Mouse (Mus musculus) liver (tissue): ENCODE measurements around the gene Tjp3.

Experiments
- DNase-seq: peaks from one replicate; pipeline ENCODE4 v3.0.0-alpha.2; 2020; ENCODE audit warnings: mixed read lengths

Tjp3 gene

GRCm38 (mm10) chr10:81319330-81319699 is 27.9 kb upstream of the Tjp3 start:
- DNase-seq, result no peak

- no peak for DNase-seq
Measured at GRCm38 (mm10) chr10:81318589-81319329, 27.4 kb upstream of the Tjp3 start.

DNA sequence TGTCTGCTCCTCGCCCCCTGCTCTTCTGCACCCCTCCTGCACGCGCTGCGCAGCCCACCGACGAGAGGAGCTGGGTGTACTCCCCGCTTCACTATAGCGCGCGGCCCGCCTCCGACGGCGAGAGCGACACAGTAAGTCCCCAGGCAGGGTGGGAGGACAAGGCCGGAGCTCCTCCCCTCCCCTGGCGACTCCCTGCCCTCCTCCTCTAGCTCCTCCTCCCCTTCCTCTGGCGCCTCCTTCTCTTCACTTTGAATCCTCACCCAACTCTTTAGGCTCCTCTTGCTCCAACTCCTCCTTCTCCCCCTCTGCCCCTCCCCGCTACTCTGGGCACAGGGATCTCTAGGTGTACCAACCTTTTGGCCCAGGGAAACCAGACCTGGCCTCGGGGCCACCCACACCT is 25.9 kb upstream of the Tjp3 start:
- peak; percentile 79 for DNase-seq

DNA sequence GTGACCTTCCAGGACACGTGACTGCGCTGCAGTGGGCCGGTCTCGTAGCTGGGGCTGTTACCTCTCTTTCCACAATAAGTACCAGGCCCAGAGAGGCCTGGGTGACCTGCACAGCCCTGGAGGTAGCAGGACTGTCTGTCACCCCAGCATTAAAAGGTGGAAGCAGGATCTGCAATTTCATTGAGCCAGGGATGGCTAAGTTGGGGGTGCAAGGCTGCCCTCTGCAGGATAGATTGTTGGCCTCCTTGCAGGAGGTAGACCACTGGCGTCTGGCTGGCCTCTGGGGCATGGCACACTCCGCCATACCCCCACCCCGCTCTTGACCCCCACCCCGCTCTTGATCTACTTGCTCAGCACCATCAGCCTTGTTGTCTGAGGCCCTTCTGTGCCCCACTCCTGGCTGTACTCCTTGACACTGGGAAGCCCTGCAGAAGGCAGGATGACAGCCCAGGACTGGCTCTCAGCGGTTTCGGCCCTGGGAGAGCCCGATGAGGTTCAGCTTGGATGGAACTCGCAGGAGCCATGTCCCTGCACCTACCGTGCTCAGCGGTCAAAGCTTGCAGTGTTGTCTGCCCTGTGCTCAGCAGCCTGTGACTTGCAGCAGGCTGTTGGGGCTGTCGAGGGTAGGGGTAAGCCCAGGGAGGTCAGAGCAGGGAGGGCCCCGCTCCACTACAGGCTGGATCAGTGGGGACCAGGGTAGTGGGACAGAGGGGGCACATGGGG is 25.1 kb upstream of the Tjp3 start:
- DNase-seq, result no peak

- DNase-seq, result no peak
Measured at GRCm38 (mm10) chr10:81315587-81315986, 24.2 kb upstream of the Tjp3 start.

GRCm38 (mm10) chr10:81314201-81314600 is 22.8 kb upstream of the Tjp3 start:
- DNase-seq, result no peak

- DNase-seq, result no peak
Measured at GRCm38 (mm10) chr10:81313581-81313980, 22.2 kb upstream of the Tjp3 start.

- no peak for DNase-seq
Measured at GRCm38 (mm10) chr10:81309571-81309970, 18.2 kb upstream of the Tjp3 start.

- no peak for DNase-seq
Measured at GRCm38 (mm10) chr10:81306837-81307682, 15.7 kb upstream of the Tjp3 start.

- no peak for DNase-seq
Measured at GRCm38 (mm10) chr10:81306173-81306668, 14.8 kb upstream of the Tjp3 start.

DNA sequence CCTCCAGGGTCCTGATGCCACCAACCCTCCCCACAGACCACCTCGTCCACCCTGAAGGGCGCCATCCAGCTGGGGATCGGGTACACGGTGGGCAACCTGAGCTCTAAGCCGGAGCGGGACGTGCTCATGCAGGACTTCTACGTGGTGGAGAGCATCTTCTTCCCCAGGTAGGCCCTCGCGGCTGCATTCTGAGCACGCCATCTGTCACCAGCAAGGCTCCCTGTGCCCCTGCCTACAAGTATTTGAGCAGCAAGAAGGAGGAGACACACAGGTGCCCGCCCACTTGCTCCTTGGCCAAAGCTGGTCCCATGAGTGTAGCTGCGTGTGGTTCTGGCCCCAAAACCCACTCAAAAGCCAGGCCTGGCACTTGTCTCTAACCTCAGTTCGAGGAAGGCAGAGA is 14.3 kb upstream of the Tjp3 start:
- no peak for DNase-seq

DNA sequence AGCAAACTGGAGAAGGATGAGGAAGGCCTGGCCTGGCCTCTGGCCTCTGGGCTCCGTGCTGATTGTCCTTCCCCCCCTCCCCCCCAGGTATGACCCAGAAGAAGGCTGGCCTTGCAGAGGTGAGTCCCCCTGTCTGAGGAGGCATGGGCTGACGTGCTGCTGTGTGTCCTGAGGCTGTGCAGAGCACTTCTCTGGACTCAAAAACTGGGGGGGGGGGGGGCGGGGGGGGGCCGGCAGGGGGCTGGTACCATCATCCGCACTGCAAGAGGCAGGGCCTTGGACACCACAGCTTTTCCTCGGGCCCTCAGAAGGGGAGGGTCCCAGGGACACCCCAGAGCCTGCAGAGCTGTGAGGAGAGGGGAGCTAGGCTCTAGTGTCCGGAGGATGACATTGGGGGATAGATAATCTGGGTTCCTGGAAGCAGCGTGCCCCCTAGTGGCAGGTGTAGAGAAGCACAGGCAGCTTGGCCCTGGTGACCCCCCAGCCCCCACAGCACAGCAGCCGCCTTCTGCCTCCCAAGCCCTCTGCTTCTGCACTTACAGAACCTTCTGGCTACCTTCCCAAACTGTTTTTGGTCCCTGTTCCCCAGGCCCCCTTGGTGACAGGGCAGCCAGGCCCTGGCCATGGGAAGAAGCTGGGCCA is 13.3 kb upstream of the Tjp3 start:
- DNase-seq, result peak; percentile 68

DNA sequence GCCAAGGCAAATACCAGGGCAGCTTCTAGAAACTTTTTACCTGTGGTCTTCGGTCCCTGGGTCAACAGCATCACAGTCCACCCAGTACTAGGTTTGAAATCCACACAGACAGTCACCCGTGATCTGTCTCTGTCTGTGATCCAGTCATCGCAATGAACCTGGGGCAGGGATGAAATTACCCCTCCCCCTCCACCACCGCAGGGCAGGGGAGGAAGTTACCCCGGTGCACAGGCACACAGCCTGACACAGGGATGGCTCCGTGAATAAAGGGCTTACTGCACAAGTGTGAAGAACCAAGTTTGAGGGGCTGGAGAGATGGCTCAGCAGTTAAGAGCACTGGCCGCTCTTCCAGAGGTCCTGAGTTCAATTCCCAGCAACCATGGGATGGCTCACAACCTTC is 12.4 kb upstream of the Tjp3 start:
- DNase-seq, result no peak

DNA sequence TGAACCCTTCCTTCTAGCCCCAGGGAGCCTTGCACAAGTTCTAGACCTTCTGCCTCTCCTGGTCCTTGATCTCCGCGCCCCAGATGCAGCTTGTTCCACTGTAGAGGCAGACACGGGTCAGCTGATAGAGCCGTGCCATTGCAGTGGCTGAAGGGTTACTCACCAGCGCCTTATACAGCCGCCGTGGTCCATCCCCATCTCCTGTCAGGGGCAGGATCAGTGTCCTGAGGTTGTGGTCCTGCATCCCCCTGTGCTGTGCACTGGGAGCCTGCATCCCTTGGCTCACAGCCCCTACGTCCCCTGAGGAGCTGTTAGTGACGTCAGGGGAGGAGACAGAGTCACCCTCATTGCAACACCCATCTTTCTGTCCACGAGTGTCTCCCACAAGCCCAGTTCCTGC is 11.9 kb upstream of the Tjp3 start:
- no peak for DNase-seq

- peak; percentile 52 for DNase-seq
Measured at GRCm38 (mm10) chr10:81302781-81303218, 11.4 kb upstream of the Tjp3 start.

DNA sequence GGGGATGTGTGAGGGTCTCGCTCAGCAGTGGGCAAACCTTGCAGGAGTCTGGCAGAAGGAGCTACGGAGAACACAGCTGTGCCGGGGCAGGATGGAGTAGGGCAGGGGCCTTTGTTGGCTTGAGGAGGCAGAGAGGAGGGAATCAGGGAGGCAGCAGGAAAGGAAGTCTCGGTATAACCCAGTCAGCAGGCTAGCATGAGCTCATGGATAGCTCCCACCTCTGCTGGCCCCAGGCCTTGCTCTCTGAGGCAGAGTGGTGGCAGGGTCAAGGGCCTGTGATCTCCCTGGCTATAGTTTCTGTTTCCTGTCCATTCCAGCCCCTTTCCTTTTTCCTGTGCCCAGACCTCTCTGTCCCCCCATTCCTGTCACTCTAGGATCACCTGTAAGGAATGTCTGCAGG is 10.9 kb upstream of the Tjp3 start:
- DNase-seq, result no peak

GRCm38 (mm10) chr10:81301321-81301720 is 9.9 kb upstream of the Tjp3 start:
- no peak for DNase-seq

- no peak for DNase-seq
Measured at GRCm38 (mm10) chr10:81300352-81300907, 9.0 kb upstream of the Tjp3 start.

GRCm38 (mm10) chr10:81299585-81300351 is 8.4 kb upstream of the Tjp3 start:
- no peak for DNase-seq

- no peak for DNase-seq
Measured at GRCm38 (mm10) chr10:81298369-81299100, 7.2 kb upstream of the Tjp3 start.

DNA sequence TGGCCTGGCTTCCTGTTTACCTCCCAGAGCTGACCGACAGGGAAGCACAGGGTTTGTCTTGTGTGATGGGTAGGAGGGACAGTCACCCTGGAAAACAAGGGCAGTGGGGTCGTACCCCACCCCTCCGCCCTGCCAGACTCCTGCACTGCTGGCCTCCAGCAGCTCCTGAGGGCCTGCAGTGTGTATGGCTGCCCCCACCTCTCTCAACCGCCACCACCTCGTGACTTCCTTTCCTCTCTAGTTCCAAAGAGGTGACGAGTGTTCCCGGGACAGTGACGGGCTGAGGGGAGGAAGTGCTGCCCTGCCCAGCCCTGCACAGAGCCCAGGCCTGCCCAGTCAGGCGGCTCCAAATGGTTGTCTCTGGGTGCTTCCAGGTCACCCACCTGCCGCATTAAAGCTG is 6.5 kb upstream of the Tjp3 start:
- peak; percentile 45 for DNase-seq
